Mouse (Mus musculus): Measurements from ENCODE around the gene Eif1b. TPM values are rescaled to one million over a fixed set of nuclear protein-coding genes. Genes with fewer than 3 reads are reported as not detected.

The Eif1b gene
- total and polyA plus RNA-seq, 3 experiments, result 30.1 to 75.9 (median 56.8) TPM

DNA sequence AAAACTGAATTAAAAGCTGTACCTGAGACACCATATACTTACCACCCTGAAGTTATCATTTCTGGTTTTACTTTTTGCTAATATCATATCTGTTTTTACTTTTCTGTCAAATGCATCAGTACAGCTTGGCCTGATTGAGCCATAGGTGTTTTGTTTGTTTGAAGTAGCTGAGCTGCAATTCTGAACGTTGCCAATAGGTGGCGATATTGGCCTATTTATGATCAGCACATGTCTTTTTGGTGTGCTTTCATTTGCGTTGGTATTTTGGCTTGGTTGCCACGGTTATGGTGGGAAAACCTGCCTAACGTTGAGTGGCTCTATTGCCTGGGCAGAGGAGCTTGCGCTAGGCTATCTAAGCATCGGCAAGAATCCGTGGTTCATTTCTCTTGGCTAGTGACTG, 10.0 kb downstream of the Eif1b start:
- dilution Hi-C loops (cut with MboI; ENCODE audit: extremely low pct_ligation_motif_present, extremely low pct_unique_long_range_greater_than_20kb, low sequenced_read_pairs) (no loop called here), in situ Hi-C loops (cut with MboI; ENCODE audit: low pct_ligation_motif_present, low pct_unique_long_range_greater_than_20kb, low sequenced_read_pairs) (loop anchor here (5.0 kb wide), 1 partner anchor 65 kb away; no protein-coding TSS in a partner anchor)
- TF ChIP-seq PAX5 (IDR thresholded peaks at IDR 0.05; ENCODE audit: low read length), result no peak
- peak; percentile 98 for TF ChIP-seq MYC (IDR thresholded peaks at IDR 0.05; ENCODE audit: low read depth, low read length)
- no peak for TF ChIP-seq E2F4 (IDR thresholded peaks at IDR 0.05; ENCODE audit: insufficient replicate concordance, low read depth, low read length)
- TF ChIP-seq EP300 (IDR thresholded peaks at IDR 0.05; ENCODE audit: low read length), result no peak
- TF ChIP-seq CTCF (conservative IDR thresholded peaks at IDR 0.05 in 1 of 2, IDR thresholded peaks at IDR 0.05 in 1 of 2; ENCODE audit: low read depth in 2 of 2, low read length in 2 of 2), result peak; percentile 96 to 99
- TF ChIP-seq HCFC1 (IDR thresholded peaks at IDR 0.05; ENCODE audit: low read depth, low read length), result no peak
- no peak for TF ChIP-seq ZNF384 (IDR thresholded peaks at IDR 0.05; ENCODE audit: low read depth, low read length)
- TF ChIP-seq RCOR1 (conservative IDR thresholded peaks at IDR 0.05; ENCODE audit: low read depth, low read length), result no peak
- TF ChIP-seq CHD2 (IDR thresholded peaks at IDR 0.05; ENCODE audit: low read length), result no peak
- TF ChIP-seq POLR2A (IDR thresholded peaks at IDR 0.05; ENCODE audit: low read depth, low read length), result no peak
- no peak for TF ChIP-seq USF1 (IDR thresholded peaks at IDR 0.05; ENCODE audit: low read depth, low read length)
- no peak for TF ChIP-seq JUND (conservative IDR thresholded peaks at IDR 0.05; ENCODE audit: low read depth, low read length)
- no peak for TF ChIP-seq ETS1 (conservative IDR thresholded peaks at IDR 0.05; ENCODE audit: low read depth, low read length)
- no peak for TF ChIP-seq SIN3A (IDR thresholded peaks at IDR 0.05; ENCODE audit: low read length)
- TF ChIP-seq MAX (IDR thresholded peaks at IDR 0.05; ENCODE audit: low read length), result peak; percentile 83
- TF ChIP-seq RAD21 (IDR thresholded peaks at IDR 0.05; ENCODE audit: low read depth, low read length), result peak; percentile 98
- TF ChIP-seq TCF12 (IDR thresholded peaks at IDR 0.05; ENCODE audit: low read depth, low read length), result no peak
- TF ChIP-seq ZMIZ1 (IDR thresholded peaks at IDR 0.05; ENCODE audit: low read depth, low read length), result no peak
- TF ChIP-seq BHLHE40 (IDR thresholded peaks at IDR 0.05; ENCODE audit: low read depth, low read length), result no peak
- peak; percentile 21; the same call in 1 of the 2 replicates for TF ChIP-seq NELFE (IDR thresholded peaks at IDR 0.05; ENCODE audit: low read depth, low read length)
- TF ChIP-seq KAT2A (IDR thresholded peaks at IDR 0.05; ENCODE audit: insufficient replicate concordance, low read length), result no peak
- no peak for TF ChIP-seq USF2 (conservative IDR thresholded peaks at IDR 0.05; ENCODE audit: low read depth, low read length)
- TF ChIP-seq NRF1 (IDR thresholded peaks at IDR 0.05; ENCODE audit: low read depth, low read length), result 0 out of 2 replicates have a peak, but pooled peaks have one; percentile 23
- no peak for TF ChIP-seq MEF2A (IDR thresholded peaks at IDR 0.05; ENCODE audit: borderline replicate concordance, low read depth, low read length)
- TF ChIP-seq ELF1 (IDR thresholded peaks at IDR 0.05; ENCODE audit: low read depth, low read length), result no peak
- no peak for TF ChIP-seq ZKSCAN1 (IDR thresholded peaks at IDR 0.05; ENCODE audit: borderline replicate concordance, low read depth, low read length)
- 0 out of 2 replicates have a peak, but pooled peaks have one; percentile 36 for TF ChIP-seq TBP (conservative IDR thresholded peaks at IDR 0.05; ENCODE audit: low read depth, low read length)
- no peak; the same call in 1 of the 2 replicates for TF ChIP-seq ZC3H11A (IDR thresholded peaks at IDR 0.05; ENCODE audit: low read depth, low read length)
- TF ChIP-seq JUN (IDR thresholded peaks at IDR 0.05; ENCODE audit: insufficient read depth, low read depth, low read length), result no peak
- no peak for TF ChIP-seq IRF4 (IDR thresholded peaks at IDR 0.05; ENCODE audit: low read depth, low read length)
- TF ChIP-seq POLR2AphosphoS2 (IDR thresholded peaks at IDR 0.05; ENCODE audit: low read depth, low read length), result no peak
- no peak for TF ChIP-seq MAZ (IDR thresholded peaks at IDR 0.05; ENCODE audit: low read depth, low read length)
- TF ChIP-seq SMC3 (IDR thresholded peaks at IDR 0.05; ENCODE audit: low read depth, low read length), result peak; percentile 75
- no peak for TF ChIP-seq CHD1 (IDR thresholded peaks at IDR 0.05; ENCODE audit: low read depth, low read length)
- no peak for TF ChIP-seq UBTF (IDR thresholded peaks at IDR 0.05; ENCODE audit: low read depth, low read length)
- TF ChIP-seq MAFK (IDR thresholded peaks at IDR 0.05; ENCODE audit: insufficient replicate concordance, low read length), result no peak
- no peak for TF ChIP-seq GABPA (IDR thresholded peaks at IDR 0.05; ENCODE audit: insufficient replicate concordance, low read depth, low read length)
- TF ChIP-seq MXI1 (IDR thresholded peaks at IDR 0.05; ENCODE audit: low read depth, low read length), result peak; percentile 73
- H3K4me1 ChIP-seq (ENCODE audit: control insufficient read depth in 1 of 2, insufficient read depth in 2 of 2), result peaks cover 0 to 7% of the 10 kb centered on the region in 2 experiments; a peak in 2 of 4 replicates
- H3K36me3 ChIP-seq (replicated peaks in 1 of 2; ENCODE audit: control insufficient read depth in 1 of 2, insufficient read depth in 1 of 2, low read length in 1 of 2), result peaks cover 0 to 6% of the 10 kb centered on the region in 2 experiments
- no peaks in the 10 kb centered on the region for H3K79me2 ChIP-seq (replicated peaks; ENCODE audit: control insufficient read depth, extremely low read depth, insufficient read depth, poor library complexity, severe bottlenecking)
- no peak overlapping the region for H3K9ac ChIP-seq (ENCODE audit: insufficient read depth, low read depth)
- DNase-seq (ENCODE audit: extremely low read depth), result peak; percentile 91
- peak overlapping the region; percentile 3; the same call in 1 of the 2 replicates for H3K4me2 ChIP-seq (ENCODE audit: insufficient read depth, low read depth, poor library complexity, severe bottlenecking)
- H3K4me3 ChIP-seq (replicated peaks in 1 of 3; ENCODE audit: low read depth in 2 of 3, low read length in 2 of 3, poor library complexity in 1 of 3), result no peak overlapping the region
- H3K27me3 ChIP-seq (replicated peaks), result no peaks in the 10 kb centered on the region
- H3K9me3 ChIP-seq (replicated peaks; ENCODE audit: low read length), result peaks cover 12% of the 10 kb centered on the region
- H3K27ac ChIP-seq (ENCODE audit: insufficient read depth, low read depth), result no peak overlapping the region

All from CH12.LX (cell line).